Mouse (Mus musculus): ENCODE measurements around the gene Zcwpw1.
A peak's percentile ranks its signal among the peaks of the same experiment; 100 is the strongest.
"Not testable (repeated sequence)": the region's sequence is repeated elsewhere in the genome, so short reads cannot be mapped to it uniquely, and the experiment has no call there.

The Zcwpw1 gene

DNA sequence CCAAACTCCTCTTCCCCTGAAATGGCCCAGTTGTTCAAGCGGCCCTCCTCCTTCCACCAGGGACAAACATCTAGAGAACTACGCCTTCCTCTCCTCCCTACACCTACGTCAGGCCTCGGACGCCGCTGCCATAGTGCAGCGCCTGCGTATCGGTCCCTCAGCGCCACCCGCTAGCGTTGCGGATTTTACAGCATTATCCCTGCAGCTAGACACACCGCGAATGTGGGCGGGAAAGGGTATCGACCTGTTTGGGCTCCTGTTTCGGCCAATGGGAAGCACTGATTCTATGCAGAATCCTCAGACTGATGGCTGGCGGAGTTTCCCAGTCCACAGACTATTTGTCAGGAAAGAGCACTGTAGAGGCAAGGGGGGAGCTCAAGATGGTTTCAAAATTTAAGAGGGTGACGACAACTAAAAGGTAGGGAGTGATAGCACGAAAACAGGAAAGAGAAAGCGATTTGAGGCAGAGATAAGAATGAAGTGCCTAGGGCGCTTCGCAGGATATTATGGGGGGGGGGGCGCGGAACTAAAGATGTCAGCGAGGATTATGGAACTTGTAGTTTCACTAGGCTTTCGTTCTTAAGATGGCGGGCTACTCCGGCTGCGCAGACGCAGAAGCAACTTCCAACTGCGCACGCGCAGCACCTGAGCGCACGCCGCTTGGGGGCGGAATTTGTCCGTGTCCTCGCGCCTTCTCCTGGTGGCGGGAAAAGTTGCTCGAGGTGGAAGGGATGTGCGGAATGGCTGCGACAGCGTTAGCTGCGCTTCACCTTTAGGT, at the start of gene Zcwpw1, which contains the start of gene Mepce:
TSS of gene Zcwpw1 (plus strand) at position 648 of the 778 bp plus-strand sequence.
TSS of gene Mepce (minus strand) at position 505 of the 778 bp plus-strand sequence.
- peak; percentile 50 for ATAC-seq (ENCODE audit: insufficient number of reproducible peaks, low FRiP score, low TSS enrichment)

DNA sequence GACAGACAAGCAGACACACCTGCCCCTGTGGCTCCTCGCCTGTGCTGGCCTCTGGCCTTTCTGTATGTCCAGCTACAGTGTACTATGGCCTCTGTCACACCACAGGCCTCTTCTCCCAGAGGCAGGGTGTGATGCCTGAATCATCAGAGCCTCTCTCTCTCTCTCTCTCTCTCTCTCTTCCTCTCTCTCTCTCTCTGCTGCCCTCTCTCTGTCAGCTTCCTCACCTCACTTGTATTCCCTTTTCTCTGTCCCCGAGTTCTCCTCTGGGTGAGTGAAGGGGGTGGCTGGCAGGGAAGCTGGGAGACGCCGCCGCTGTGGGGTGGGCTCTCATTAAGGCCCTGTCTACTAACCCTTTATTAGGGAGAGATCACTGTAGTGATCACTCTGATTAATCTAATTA, 49.1 kb upstream of the Zcwpw1 start:
- ATAC-seq (ENCODE audit: insufficient number of reproducible peaks, low FRiP score, low TSS enrichment) = no peak

DNA sequence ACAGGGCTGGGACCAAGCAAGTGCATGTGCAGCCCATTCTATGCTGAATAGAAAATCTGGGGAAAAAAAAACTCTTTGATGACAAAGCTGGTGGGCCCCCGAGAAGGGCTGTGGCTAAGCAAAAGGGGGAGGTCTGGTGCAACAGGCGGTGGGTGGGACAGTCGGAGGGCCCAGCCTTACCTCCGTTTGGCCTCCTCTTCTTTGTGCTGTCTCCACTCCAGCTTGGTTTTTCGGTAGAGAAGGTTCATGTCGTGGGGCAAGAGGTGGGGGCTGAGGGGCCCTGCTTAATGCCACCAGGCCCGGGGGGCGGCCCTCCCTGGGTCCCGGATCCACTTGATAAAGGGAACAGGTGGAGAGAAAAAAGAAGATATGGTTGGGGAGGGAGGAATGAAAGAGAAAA, 48.1 kb upstream of the Zcwpw1 start:
- no peak for ATAC-seq (ENCODE audit: insufficient number of reproducible peaks, low FRiP score, low TSS enrichment)

DNA sequence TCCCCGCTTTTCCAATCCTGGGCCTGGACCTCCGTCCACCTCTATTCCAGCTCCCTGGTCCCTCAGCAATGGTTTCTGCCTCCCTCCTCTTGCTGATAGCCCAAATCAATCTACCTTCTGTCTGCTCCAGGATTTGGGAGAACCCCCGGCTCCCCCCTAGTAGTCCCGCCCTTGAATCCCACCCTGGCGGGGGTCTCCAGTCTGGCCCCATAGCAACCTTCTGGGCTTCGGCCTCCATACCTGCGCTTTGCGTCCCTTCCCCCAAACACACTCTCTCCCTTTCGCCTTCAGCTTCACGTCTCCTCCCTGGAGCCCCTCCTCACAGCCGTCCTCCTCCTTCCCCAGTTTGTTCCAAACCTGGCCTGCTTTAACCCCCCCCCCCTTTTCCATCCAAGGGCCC, 47.1 kb upstream of the Zcwpw1 start:
- ATAC-seq (ENCODE audit: insufficient number of reproducible peaks, low FRiP score, low TSS enrichment) = 0 out of 2 replicates have a peak, but pooled peaks have one; percentile 3

DNA sequence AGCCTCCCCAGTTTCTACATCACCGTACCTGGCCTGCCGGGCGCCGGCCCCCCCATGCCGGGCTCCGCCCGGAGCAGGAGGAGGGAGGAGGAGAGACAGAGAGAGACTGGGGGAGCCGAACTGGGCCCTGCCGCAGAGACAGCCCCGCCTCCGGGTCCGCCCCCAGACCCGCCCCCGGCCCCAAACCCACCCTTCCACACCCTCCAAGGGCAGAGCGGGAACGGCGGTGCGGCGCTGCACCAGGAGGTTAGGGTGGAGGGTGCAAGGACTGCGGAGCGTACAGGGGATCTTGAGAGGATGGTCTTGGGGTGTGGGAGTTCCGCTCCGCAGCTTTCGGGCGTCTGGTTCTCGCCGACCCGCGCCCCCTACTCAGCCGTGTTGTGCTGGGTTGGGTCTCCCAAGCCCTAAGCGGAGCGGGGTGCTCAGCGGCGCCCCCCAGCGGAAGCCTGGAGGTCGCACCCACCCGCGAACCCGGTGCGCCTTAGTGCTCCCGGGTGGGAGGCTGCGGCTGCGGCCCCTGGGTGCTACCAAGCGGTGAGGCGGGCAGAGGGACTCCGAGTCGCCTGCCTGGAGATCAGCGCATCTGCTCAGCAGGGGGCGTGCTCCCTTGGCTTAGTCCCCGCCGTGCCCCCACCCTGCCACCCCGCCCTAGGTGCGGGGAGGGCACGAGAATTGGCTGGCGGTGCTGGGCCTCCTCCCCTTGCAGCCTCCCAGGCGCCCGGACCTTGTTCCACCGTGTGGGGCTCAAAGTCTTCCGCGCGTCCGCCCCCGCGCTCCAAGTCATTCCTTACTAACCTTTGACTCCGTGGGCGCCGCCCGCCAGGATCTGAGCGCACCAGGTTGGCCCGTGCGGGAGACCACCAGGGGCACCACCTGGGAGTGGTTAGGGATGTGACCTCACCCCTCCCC, 46.3 kb upstream of the Zcwpw1 start, which contains the start of gene Nyap1:
TSS of gene Nyap1 (minus strand) at position 585 of the 909 bp plus-strand sequence.
- peak; percentile 53 for ATAC-seq (ENCODE audit: insufficient number of reproducible peaks, low FRiP score, low TSS enrichment)

DNA sequence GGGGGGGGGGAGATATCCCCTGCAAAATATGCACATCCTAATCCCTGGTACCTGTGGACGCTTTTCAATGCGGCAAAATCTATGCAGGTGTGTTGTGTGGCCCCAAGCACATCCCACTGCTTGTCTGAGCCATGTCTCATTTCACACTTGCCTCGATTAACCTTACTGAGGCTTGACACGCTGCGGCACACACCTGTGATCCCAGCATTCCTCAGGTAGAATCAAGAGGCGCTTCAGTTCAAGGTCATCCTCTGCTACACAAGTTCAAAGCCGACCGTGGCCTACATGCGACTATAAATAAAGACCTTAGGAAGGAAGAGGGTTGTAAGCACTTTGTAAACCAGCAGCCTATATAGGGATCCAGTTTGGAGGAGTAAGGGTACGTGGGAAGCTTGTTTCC, 45.5 kb upstream of the Zcwpw1 start:
- ATAC-seq (ENCODE audit: insufficient number of reproducible peaks, low FRiP score, low TSS enrichment) = no peak

DNA sequence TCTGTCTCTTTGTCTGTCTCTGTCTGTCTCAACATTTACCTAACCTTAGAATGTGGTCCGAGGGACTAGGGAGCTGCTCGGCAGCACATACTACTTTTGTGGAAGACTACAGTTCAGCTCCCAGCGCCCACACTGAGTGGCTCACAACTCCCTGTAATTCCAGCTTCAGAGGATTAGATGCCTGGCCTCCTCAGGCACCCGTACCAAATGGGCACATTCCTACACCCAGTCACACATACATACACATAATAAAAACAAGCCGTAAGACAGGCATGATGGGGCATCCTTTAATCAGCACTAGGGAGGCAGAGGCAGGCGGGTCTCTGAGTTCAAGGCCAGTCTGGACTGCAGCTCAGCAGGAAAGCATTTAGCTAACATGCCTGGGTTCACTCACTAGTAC, 44.8 kb upstream of the Zcwpw1 start:
- ATAC-seq (ENCODE audit: insufficient number of reproducible peaks, low FRiP score, low TSS enrichment) = no peak

DNA sequence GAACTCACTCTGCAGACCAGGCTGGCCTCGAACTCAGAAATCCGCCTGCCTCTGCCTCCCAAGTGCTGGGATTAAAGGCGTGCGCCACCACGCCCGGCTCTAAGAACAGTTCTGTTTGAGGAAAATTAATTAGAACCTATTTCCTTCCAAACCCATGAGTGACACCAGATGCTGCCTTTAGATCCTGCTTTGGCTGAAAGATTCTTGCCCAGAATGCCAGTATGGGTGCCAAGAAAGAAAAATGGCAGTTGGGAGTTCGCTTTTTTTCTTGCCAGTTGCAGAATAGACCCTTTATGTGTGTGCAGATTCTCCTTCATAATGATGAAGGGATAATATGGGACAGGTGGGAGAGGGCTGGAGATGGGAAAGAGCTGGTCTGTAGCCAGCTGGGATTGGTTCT, 43.4 kb upstream of the Zcwpw1 start:
- no peak for ATAC-seq (ENCODE audit: insufficient number of reproducible peaks, low FRiP score, low TSS enrichment)

DNA sequence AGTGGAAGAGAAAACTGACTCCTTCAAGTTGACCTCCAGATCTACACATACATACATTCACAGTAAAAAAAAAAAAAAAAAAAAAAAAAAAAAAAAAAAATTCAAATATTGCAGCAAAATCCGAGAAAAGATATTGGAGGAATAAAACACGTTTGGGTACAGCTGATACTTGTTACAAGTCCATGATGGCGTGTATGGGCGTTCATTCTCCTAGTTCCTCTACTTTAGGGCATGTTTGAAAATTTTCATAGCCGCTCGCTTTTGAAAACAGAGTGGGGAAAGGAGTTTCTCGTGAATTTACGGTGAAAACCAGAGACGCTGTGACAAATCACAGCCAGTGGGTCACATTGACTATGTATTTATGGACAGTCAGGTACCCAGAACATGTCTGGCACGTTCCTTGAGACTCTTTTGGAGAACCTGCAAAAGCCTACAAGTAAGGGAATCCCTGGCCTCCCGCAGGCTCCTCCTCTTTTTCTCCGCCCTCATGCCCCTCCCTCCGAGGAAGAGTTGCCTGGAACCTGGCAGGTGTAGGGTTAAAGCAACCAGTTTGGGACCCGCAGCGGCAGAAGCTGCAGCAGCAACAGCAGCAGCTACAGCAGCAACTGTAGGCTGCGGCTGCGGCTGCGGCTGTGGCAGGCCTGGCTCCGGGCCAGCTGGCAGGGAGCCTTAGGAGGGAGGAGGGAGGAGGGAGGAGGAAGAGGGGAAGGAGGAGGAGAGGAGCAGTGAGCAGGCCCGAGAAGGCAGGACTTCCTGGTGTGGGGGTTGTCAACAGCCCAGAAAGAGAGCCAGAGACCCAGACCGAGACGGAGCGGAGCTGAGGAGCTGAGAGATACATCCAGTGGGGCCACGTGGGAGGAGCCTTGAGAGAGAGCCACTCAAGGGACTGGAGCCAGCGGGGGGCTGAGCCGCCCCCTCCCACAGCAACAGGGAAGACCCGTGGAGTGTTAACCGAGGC, 42.1 kb upstream of the Zcwpw1 start, which contains the start of gene Tsc22d4:
TSS of gene Tsc22d4 (plus strand) at position 517 of the 958 bp plus-strand sequence.
- peak; percentile 62; the same call in 1 of the 2 replicates for ATAC-seq (ENCODE audit: insufficient number of reproducible peaks, low FRiP score, low TSS enrichment)

DNA sequence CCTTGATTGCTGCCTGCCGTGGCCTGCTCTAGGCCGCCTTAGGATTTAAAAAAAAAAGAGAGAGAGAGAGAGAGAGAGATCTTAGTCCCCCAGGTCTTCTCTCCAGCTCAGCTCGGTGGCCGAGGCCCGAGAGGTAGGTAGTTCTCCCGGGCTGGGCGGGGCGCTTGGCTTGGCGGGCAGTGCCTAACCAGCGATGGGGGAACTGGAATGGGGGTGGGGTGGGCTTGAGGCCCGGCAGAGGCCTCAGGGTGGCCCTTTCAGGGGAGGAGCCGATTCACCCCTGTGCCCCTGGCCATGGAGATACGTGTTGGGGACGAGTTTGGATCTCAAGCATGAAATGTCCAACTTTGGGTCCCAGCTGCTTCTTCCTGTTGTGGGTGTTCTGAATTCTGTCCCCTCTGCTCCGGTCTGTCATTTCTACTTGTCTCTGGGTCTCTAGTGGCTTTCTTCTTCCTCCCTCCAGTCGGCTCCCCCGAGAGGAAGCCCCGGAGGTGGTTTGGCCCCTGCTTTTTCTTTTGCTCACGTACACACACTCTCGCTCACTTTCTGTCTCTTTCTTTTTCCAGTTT, 41.2 kb upstream of the Zcwpw1 start:
- ATAC-seq (ENCODE audit: insufficient number of reproducible peaks, low FRiP score, low TSS enrichment) = no peak

DNA sequence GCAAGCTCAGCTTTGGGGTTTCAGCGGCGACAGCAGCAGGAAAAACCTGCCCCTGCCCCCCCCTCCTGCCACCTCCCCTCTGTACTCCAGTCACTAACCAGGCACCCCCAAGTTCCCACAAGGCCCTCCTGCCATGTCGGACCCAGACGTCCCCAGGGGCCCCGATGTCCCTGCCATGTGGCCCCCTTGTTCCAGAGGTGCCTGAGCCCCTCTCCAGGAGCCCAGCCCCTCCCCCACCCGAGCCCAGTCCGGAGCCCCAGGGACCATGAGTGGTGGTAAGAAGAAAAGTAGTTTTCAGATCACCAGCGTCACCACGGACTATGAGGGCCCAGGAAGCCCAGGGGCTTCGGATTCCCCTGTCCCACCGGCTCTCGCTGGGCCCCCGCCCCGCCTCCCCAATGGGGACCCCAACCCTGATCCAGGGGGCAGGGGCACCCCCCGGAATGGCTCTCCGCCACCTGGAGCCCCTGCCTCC, 40.7 kb upstream of the Zcwpw1 start:
- no peak for ATAC-seq (ENCODE audit: insufficient number of reproducible peaks, low FRiP score, low TSS enrichment)

DNA sequence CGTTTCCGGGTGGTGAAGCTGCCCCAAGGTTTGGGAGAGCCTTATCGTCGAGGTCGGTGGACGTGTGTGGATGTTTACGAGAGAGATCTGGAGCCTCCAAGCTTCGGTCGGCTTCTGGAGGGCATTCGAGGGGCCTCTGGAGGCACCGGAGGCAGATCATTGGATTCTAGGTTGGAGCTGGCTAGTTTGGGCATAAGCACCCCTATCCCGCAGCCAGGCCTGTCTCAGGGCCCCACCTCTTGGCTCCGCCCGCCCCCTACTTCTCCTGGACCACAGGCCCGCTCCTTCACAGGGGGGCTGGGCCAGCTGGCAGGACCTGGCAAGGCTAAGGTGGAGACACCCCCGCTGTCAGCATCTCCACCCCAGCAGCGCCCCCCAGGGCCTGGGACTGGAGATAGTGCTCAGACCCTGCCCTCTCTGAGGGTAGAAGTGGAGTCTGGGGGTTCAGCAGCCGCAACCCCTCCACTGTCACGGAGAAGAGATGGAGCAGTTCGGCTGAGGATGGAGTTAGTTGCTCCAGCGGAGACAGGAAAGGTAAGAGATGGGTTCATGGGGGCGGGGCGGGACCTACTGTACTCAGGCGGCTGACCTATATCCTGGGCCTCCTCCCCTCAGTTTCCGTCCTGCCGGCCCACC, 40.2 kb upstream of the Zcwpw1 start:
- peak; percentile 32; the same call in 1 of the 2 replicates for ATAC-seq (ENCODE audit: insufficient number of reproducible peaks, low FRiP score, low TSS enrichment)

DNA sequence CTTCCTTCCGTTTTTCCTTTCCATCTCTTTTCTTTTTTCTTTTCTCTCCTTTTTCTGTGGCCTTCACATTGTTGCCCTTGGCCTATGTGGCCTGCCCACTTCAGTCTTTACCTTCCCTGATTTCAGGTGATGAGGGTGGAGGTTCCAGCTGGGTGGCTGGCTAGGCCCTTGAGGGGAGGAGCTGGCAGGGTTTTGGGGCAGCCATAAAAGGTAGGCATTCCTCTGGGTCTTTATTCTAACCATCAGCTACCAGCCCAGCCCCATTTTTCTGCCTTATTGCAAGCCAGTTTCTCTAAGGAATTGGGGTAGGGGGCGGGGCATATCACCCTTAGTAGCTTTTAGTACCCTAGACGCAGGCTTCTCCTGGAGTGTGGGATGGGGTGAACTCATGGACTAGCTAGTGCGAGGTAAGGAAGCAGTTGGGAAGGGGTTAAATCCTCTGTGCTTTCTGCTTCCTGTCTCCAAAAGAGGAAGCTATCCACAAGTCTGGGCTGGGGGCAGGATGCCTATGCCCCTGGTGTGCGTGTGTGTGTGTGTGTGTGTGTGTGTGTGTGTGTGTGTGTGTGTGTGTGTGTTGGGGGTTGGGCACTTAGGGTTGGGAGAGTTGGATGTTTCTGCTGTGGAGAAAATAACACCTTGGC, 39.3 kb upstream of the Zcwpw1 start:
- ATAC-seq (ENCODE audit: insufficient number of reproducible peaks, low FRiP score, low TSS enrichment) = no peak

DNA sequence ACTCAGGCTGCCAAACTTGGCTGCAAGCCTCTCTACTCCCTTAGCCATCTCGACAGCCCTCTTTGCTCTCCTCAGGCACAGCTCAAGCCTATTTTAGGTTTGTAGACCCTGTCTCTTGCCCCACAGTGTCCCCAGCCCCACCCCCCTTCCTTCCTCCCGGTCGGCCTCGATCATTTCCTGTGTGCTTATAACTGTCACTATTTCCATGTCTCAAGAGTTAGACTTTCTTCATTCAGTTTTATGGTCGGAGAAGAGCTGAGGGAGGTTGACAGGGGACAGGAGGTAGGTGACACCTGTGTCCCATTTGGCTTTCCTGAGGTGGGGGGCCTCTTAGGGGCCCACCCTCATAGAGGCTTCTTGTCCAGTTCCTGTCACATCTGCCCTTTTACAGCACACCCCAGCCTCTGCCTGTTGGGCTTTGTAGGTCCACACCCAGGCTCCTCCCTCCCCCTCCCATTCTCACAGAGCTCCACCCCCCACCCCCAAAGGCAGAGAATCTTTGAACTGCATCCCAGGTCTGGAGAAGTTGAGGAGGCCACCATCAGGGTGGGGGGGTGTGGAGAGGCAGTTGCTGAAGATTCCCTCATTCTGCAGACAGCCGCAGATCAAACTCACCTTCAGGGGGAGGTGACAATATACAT, 38.3 kb upstream of the Zcwpw1 start:
- ATAC-seq (ENCODE audit: insufficient number of reproducible peaks, low FRiP score, low TSS enrichment) = no peak

DNA sequence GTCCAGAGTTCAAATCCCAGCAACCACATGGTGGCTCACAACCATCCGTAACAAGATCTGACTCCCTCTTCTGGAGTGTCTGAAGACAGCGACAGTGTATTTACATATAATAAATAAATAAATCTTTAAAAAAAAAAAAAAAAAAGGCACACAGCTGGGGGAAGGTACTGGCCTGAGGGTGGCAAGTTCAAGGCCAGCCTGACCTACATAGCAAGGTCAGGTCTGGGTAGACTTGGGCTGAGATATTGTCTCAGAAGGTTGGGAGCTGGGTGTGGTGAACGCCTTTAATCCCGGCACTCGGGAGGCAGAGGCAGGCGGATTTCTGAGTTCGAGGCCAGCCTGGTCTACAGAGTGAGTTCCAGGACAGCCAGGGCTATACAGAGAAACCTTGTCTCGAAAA, 37.4 kb upstream of the Zcwpw1 start:
- not testable (repeated sequence) for ATAC-seq (ENCODE audit: insufficient number of reproducible peaks, low FRiP score, low TSS enrichment)

DNA sequence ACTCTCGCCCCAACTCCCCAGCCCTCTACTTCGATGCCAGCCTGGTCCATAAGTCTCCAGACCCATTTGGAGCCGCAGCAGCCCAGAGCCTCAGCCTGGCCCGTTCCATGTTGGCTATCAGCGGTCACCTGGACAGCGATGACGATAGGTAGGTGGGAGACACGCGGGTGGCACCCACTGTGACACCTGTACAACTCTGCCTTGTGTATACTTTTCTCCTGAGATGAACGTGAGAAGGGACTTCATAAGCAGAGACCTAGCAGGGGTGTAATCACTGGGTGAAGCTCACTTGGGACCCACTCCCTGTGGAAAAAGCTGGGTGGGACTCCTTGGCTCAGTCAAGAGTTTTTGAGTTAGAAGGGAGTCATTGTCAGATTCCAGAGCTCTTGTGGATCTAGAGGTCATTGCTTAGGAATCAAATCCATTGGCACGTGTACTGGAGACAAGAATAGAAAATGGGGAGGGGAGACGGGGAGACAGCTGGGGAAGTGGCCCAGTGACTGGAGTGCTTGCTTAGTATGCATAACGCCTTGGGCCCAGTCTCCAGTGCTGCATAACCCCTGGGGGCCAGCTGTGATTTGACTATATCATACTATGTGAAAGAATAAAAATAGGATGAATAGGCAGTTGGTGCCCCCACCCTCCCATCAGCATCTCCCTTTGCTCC, 36.2 kb upstream of the Zcwpw1 start:
- no peak for ATAC-seq (ENCODE audit: insufficient number of reproducible peaks, low FRiP score, low TSS enrichment)

DNA sequence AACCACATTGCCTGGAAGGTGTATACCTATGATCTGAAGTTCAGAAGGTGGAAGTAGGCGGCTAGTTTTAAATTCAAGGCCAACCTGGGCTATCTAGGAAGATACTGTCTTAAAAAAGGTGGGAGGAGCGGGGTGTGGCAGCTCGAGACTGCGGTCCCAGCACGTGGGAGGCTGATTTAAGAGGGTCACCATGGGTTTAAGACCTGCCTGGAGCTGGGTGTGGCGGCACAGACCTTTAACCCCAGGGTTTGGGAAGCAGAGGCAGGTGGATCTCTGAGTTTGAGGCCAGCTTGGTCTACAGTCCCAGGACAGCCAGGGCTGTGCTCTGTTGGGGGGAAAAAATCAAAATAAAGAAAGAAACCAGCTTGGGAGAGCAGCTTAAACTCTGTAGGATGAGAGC, 35.6 kb upstream of the Zcwpw1 start:
- ATAC-seq (ENCODE audit: insufficient number of reproducible peaks, low FRiP score, low TSS enrichment) = no peak

Data from cerebellum, adult (tissue).